Mouse (Mus musculus) liver, adult 2 months (tissue): ENCODE results near the gene Ctbp1.

ENCODE experiments used
- CTCF ChIP-seq: fragments of 200-500 bp; IDR thresholded peaks from 2 replicates; pipeline ENCODE4 v1.5.1; 2011; ENCODE audit warnings: low read depth, low read length, control low read depth
- POLR2A ChIP-seq: fragments of 200-500 bp; IDR thresholded peaks from 2 replicates; pipeline ENCODE4 v1.6.1; 2011; ENCODE audit warnings: low read length, control low read depth; ENCODE audit not compliant: insufficient read depth; ENCODE audit errors: extremely low read depth

DNA sequence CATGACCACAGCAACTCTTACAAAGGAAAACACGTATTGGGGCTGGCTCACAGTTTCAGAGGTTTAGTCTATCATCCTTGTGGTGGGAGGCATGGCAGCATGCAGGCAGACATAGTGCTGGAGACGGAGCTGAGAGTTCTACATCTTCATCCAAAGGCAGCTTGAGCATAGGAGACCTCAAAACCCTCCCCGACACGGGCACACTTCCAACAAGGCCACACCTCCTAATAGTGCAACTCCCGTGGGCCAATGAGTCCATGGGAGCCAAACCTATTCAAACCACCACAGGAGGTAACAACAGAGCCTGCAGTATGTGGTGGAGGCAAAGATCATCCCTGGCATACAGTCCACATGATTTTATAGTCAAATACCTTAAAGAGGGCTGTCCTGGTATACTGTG lies 63.5 kb downstream of the Ctbp1 start:
- TF ChIP-seq CTCF (no peak), POLR2A (no peak)
